In the genomic region with DNA sequence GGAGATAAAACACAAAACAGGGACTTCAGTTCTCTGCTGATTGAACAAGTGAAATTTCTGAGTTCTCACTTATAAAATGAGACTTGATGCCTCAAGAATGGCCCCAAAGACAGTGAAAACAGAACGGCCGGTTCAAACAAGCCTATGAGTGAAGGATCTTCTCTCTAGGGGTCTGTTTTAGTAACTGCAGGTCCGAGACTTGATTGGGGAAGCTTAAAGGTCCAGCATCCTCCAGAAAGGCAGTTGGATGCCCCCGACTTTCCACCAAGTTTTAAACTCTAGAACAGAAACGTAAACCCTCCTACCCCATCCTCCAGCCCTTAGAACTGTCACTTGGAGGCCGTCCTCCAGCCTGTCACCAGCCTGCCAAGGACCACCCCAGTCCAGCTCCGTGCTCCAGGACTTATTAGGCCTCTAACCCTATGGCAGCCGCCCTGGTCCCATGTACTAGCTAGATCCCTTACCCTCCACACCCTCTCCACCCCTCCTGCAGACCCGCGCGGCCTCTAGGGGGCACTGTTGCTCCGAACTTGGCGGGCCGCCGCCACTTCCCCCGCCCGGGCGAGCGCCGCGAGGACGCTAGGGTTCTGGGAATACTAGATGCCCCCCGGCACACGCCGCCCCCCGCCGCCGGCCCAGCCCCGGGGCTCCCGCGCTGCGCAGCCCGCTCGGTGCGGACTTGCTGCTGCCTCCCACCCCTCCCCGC, we compare ENCODE assay signal across 8 mouse cellular contexts. TPM values are rescaled to one million over a fixed set of nuclear protein-coding genes. Genes with fewer than 3 reads are reported as not detected.
DNase-seq lines count a peak whose midpoint lies in the region; ATAC-seq and TF ChIP-seq lines count a peak whose summit lies in the region.

No protein-coding gene starts in this region.

- DNase-seq in CD8-positive naive resting alpha-beta T cell, adult 2 months (ENCODE audit: low read depth in 2 of 2, low spot score in 2 of 2) = peak; percentile 96 to 98
- DNase-seq in c-Kit-negative CD71-positive TER-119-positive erythroid progenitor cells, embryonic 14.5 days (ENCODE audit: low read depth, low spot score) = peak; percentile 77
- peak; percentile 98 for DNase-seq in forebrain, embryonic 10.5 days (ENCODE audit: extremely low spot score, low spot score)
- peak; percentile 94 to 95 for DNase-seq in kidney, postnatal 25 days
- DNase-seq in liver, embryonic 14.5 days (ENCODE audit: low read depth in 3 of 3, low spot score in 3 of 3) = peak; percentile 74 to 81 (median 75)
- peak; percentile 99 for DNase-seq in neural tube, embryonic 10.5 days (ENCODE audit: extremely low spot score, low spot score)

- H3K27me3 ChIP-seq in forebrain, embryonic 10.5 days (ENCODE audit: poor library complexity, severe bottlenecking) = peaks cover 19% of the 10 kb centered on the region
- no peaks in the 10 kb centered on the region for H3K27me3 ChIP-seq in heart, embryonic 15.5 days
- no peaks in the 10 kb centered on the region; the same call in 1 of the 2 replicates for H3K27me3 ChIP-seq in liver, embryonic 14.5 days (ENCODE audit: control insufficient read depth, insufficient read depth, low read length)
- no peaks in the 10 kb centered on the region for H3K27me3 ChIP-seq in stomach, embryonic 15.5 days (replicated peaks)

- ATAC-seq in heart, embryonic 15.5 days (replicated peaks; ENCODE audit: insufficient number of reproducible peaks, insufficient read depth, low FRiP score, low read depth) = peak; percentile 81
- peak; percentile 86 for ATAC-seq in liver, embryonic 14.5 days (ENCODE audit: insufficient read depth)
- peak; percentile 87 for ATAC-seq in stomach, embryonic 15.5 days (ENCODE audit: insufficient read depth, low FRiP score, low read depth)

- no peaks in the 10 kb centered on the region for H3K9me3 ChIP-seq in forebrain, embryonic 10.5 days
- no peaks in the 10 kb centered on the region for H3K9me3 ChIP-seq in heart, embryonic 15.5 days (replicated peaks)
- no peaks in the 10 kb centered on the region for H3K9me3 ChIP-seq in liver, embryonic 14.5 days (ENCODE audit: control insufficient read depth, low read length)
- no peaks in the 10 kb centered on the region for H3K9me3 ChIP-seq in stomach, embryonic 15.5 days

- peak overlapping the region; percentile 58 for H3K4me3 ChIP-seq in forebrain, embryonic 10.5 days
- peak overlapping the region; percentile 67 for H3K4me3 ChIP-seq in heart, embryonic 15.5 days
- peak overlapping the region; percentile 60 to 74 for H3K4me3 ChIP-seq in liver, embryonic 14.5 days (ENCODE audit: insufficient read depth in 1 of 2, low read depth in 2 of 2, low read length in 2 of 2)
- H3K4me3 ChIP-seq in stomach, embryonic 15.5 days (replicated peaks) = peak overlapping the region; percentile 58

- no peak for TF ChIP-seq EP300 in liver, embryonic 14.5 days (IDR thresholded peaks at IDR 0.05; ENCODE audit: low read depth)

- H3K4me2 ChIP-seq in heart, embryonic 15.5 days = peak overlapping the region; percentile 100
- H3K4me2 ChIP-seq in liver, embryonic 14.5 days (ENCODE audit: low read depth) = peak overlapping the region; percentile 100
- peak overlapping the region; percentile 99 for H3K4me2 ChIP-seq in stomach, embryonic 15.5 days

- peaks cover 74% of the 10 kb centered on the region for H3K4me1 ChIP-seq in forebrain, embryonic 10.5 days
- H3K4me1 ChIP-seq in heart, embryonic 15.5 days (replicated peaks) = peaks cover 32% of the 10 kb centered on the region
- peaks cover 4 to 15% of the 10 kb centered on the region in 2 experiments for H3K4me1 ChIP-seq in liver, embryonic 14.5 days (replicated peaks; ENCODE audit: control insufficient read depth in 2 of 2, insufficient read depth in 2 of 2, low read length in 1 of 2)
- peaks cover 43% of the 10 kb centered on the region for H3K4me1 ChIP-seq in stomach, embryonic 15.5 days

- TF ChIP-seq CTCF in liver, embryonic 14.5 days (IDR thresholded peaks at IDR 0.05; ENCODE audit: low read depth) = peak; percentile 95

- WGBS in forebrain, embryonic 10.5 days = 1% methylated on average over 36 of the region's 36 CpGs
- 2% methylated on average over 36 of the region's 36 CpGs for WGBS in heart, embryonic 15.5 days
- WGBS in liver, embryonic 14.5 days (ENCODE audit: insufficient replicate concordance) = 5% methylated on average over 36 of the region's 36 CpGs
- 2% methylated on average over 36 of the region's 36 CpGs for WGBS in stomach, embryonic 15.5 days

- peak overlapping the region; percentile 92 for H3K9ac ChIP-seq in heart, embryonic 15.5 days
- H3K9ac ChIP-seq in liver, embryonic 14.5 days (replicated peaks) = peak overlapping the region; percentile 56
- H3K9ac ChIP-seq in stomach, embryonic 15.5 days = peak overlapping the region; percentile 63

- H3K36me3 ChIP-seq in forebrain, embryonic 10.5 days (replicated peaks) = no peaks in the 10 kb centered on the region
- H3K36me3 ChIP-seq in heart, embryonic 15.5 days = no peaks in the 10 kb centered on the region
- no peaks in the 10 kb centered on the region for H3K36me3 ChIP-seq in liver, embryonic 14.5 days (replicated peaks; ENCODE audit: control insufficient read depth, insufficient read depth, low read depth)
- no peaks in the 10 kb centered on the region for H3K36me3 ChIP-seq in stomach, embryonic 15.5 days

- H3K27ac ChIP-seq in forebrain, embryonic 10.5 days = peak overlapping the region; percentile 98
- peak overlapping the region; percentile 98 for H3K27ac ChIP-seq in heart, embryonic 15.5 days
- H3K27ac ChIP-seq in liver, embryonic 14.5 days = peak overlapping the region; percentile 74
- H3K27ac ChIP-seq in stomach, embryonic 15.5 days = peak overlapping the region; percentile 98

RNA-seq across cellular contexts. Expression of a gene that starts 33.9 kb away (rescaled TPM):
- 1.9 and 2.1 TPM in 2 replicates for polyA plus RNA-seq in forebrain, embryonic 10.5 days (2016; fragmentation: Nextera tagmentation; extraction: Ambion mirVana)
- 6.1 and 6.4 TPM in 2 replicates for polyA plus RNA-seq in heart, embryonic 15.5 days (2015; fragmentation: Nextera tagmentation; extraction: Ambion mirVana)
- polyA plus RNA-seq in liver, embryonic 14.5 days (2012; rRNA removed) = 3.9 and 4.1 TPM in 2 replicates
- 4.1 and 5.1 TPM in 2 replicates for polyA plus RNA-seq in liver, embryonic 14.5 days (2014; fragmentation: Nextera tagmentation; extraction: Ambion mirVana)
- 6.2 and 6.9 TPM in 2 replicates for polyA plus RNA-seq in stomach, embryonic 15.5 days (2015; fragmentation: Nextera tagmentation; extraction: Ambion mirVana)

Comparison
In these comparisons a context has a peak if more than half of its experiments do, and no peak if none do; other contexts are left out.
1. Peak in every context shown above with its lines: DNase-seq, ATAC-seq, H3K4me3 ChIP-seq and H3K27ac ChIP-seq.